Mouse (Mus musculus): ENCODE measurements around the gene Adam12. TPM values are rescaled to one million over a fixed set of nuclear protein-coding genes. Genes with fewer than 3 reads are reported as not detected.

The Adam12 gene
- polyA plus RNA-seq, 1 experiment from 2014 or later: 24.7 TPM

DNA sequence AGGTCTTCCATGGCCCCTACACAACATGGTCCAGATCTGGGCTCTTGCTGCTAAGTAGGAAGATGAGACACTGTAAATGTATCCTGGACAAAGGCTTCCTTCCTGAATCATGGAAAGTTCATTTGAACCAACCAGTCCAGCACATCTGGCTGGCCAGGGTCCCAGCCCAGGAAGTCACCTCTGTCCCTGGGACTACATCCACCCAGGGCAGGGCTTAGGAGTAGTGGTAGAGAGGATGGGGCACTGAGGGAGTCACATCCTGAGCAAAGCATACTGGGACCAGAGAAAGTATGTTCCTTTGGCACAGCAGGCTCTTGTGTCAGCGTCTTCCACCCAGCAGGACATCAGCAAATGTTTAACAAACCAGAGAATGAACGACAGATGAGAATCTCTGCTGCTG lies 306.2 kb downstream of the Adam12 start:
- DNase-seq (ENCODE audit: low spot score): no peak
- Histone ChIP-seq H3K36me3 (ENCODE audit: control insufficient read depth, insufficient read depth, low read length) (no peaks in the 10 kb centered on the region), H3K9ac (ENCODE audit: low read depth, low read length) (no peak overlapping the region)

DNA sequence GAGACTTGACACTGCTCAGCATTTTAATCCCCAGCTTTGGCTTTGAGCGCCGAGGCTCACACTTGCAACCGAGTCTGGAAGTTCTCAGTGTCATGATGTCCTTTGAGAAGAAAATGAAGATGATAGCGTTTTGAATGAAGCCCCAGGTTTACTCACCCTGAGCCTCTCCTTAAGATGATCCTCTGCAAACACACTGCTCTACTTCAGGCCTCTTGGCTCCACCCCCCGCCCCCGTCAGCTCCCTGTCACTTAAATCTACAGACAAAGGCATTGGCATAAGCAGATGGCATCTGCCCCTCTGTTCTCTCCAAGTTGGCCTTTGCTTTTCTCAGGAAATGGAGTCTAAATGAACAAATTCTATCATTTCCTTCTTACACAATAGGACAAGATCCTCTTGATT lies 308.0 kb downstream of the Adam12 start:
- H3K4me1 ChIP-seq (ENCODE audit: control insufficient read depth, insufficient read depth, low read length): no peaks in the 10 kb centered on the region
- H3K27ac ChIP-seq (replicated peaks; ENCODE audit: low read depth, low read length): no peak overlapping the region

More for the DNA sequence above, 306.2 kb downstream of the Adam12 start:
- 63% methylated on average over 2 of the region's 2 CpGs for WGBS
- no peak for ATAC-seq (ENCODE audit: low read depth)
- H3K27ac ChIP-seq (replicated peaks; ENCODE audit: low read depth, low read length): no peak overlapping the region
- no peaks in the 10 kb centered on the region for H3K4me1 ChIP-seq (ENCODE audit: control insufficient read depth, insufficient read depth, low read length)
- H3K4me2 ChIP-seq (ENCODE audit: low read depth, low read length): no peak overlapping the region
- no peaks in the 10 kb centered on the region for H3K27me3 ChIP-seq (replicated peaks; ENCODE audit: control insufficient read depth, insufficient read depth, low read length)
- no peaks in the 10 kb centered on the region for H3K9me3 ChIP-seq (ENCODE audit: control insufficient read depth, low read length)
- H3K4me3 ChIP-seq (ENCODE audit: low read depth, low read length): no peak overlapping the region

DNA sequence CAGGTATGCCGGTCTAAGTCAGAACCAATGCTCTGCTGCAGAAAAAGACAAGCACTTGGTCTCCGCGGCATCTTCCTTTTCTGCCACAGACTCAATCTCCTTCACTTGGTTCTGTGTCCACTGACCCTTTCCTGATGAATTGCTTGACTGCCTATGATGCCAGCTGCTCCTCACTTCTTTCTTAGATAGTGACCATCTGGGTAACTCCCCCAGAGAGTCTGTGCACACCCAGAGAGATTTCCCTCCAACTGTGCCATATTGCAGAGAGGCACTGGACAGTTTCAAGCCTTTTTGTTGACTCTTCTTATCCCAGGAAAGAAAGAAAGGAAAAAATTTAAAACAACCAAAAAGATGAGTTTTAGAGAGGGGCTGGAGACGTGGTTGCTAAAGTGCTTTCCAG lies 310.7 kb downstream of the Adam12 start:
- Histone ChIP-seq H3K4me1 (ENCODE audit: control insufficient read depth, insufficient read depth, low read length) (no peaks in the 10 kb centered on the region), H3K27ac (replicated peaks; ENCODE audit: low read depth, low read length) (no peak overlapping the region), H3K9me3 (ENCODE audit: control insufficient read depth, low read length) (no peaks in the 10 kb centered on the region), H3K4me2 (ENCODE audit: low read depth, low read length) (no peak overlapping the region), H3K36me3 (ENCODE audit: control insufficient read depth, insufficient read depth, low read length) (no peaks in the 10 kb centered on the region), H3K4me3 (ENCODE audit: low read depth, low read length) (no peak overlapping the region), H3K9ac (ENCODE audit: low read depth, low read length) (no peak overlapping the region), H3K27me3 (replicated peaks; ENCODE audit: control insufficient read depth, insufficient read depth, low read length) (no peaks in the 10 kb centered on the region)
- WGBS: 94% methylated on average over 4 of the region's 4 CpGs
- ATAC-seq (ENCODE audit: low read depth): no peak
- DNase-seq (ENCODE audit: low spot score): no peak

More for the DNA sequence above, 308.0 kb downstream of the Adam12 start:
- H3K9me3 ChIP-seq (ENCODE audit: control insufficient read depth, low read length): no peaks in the 10 kb centered on the region
- H3K9ac ChIP-seq (ENCODE audit: low read depth, low read length): no peak overlapping the region
- H3K4me3 ChIP-seq (ENCODE audit: low read depth, low read length): no peak overlapping the region
- no peaks in the 10 kb centered on the region for H3K27me3 ChIP-seq (replicated peaks; ENCODE audit: control insufficient read depth, insufficient read depth, low read length)
- DNase-seq (ENCODE audit: low spot score) (no peak), ATAC-seq (ENCODE audit: low read depth) (no peak)
- no peak overlapping the region for H3K4me2 ChIP-seq (ENCODE audit: low read depth, low read length)
- 68% methylated on average over 6 of the region's 6 CpGs for WGBS
- H3K36me3 ChIP-seq (ENCODE audit: control insufficient read depth, insufficient read depth, low read length): no peaks in the 10 kb centered on the region

DNA sequence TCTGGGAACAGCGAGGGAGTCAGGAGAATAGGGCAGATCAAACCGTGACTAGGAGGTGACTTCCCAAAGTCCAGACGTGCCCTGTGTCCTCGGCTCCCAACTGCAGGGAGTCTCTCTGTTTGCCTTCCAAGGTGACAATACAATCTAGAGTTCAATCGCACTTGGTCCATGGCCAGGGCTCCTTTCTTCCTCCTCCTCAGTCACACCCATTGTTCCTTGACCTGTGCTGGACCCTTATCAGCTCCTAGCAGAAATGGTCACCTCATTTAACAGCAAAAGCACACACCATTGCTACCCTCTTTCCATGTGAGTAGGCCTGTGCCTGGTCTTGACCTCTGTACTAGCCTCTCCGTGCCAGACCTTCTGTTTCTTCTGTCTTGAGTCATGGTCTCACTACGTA lies 311.2 kb downstream of the Adam12 start:
- Histone ChIP-seq H3K27ac (replicated peaks; ENCODE audit: low read depth, low read length) (no peak overlapping the region), H3K9me3 (ENCODE audit: control insufficient read depth, low read length) (no peaks in the 10 kb centered on the region), H3K4me2 (ENCODE audit: low read depth, low read length) (no peak overlapping the region), H3K36me3 (ENCODE audit: control insufficient read depth, insufficient read depth, low read length) (no peaks in the 10 kb centered on the region), H3K4me3 (ENCODE audit: low read depth, low read length) (no peak overlapping the region), H3K9ac (ENCODE audit: low read depth, low read length) (no peak overlapping the region), H3K27me3 (replicated peaks; ENCODE audit: control insufficient read depth, insufficient read depth, low read length) (no peaks in the 10 kb centered on the region), H3K4me1 (ENCODE audit: control insufficient read depth, insufficient read depth, low read length) (no peaks in the 10 kb centered on the region)
- ATAC-seq (ENCODE audit: low read depth) (no peak), DNase-seq (ENCODE audit: low spot score) (no peak)
- WGBS: 90% methylated on average over 7 of the region's 7 CpGs

DNA sequence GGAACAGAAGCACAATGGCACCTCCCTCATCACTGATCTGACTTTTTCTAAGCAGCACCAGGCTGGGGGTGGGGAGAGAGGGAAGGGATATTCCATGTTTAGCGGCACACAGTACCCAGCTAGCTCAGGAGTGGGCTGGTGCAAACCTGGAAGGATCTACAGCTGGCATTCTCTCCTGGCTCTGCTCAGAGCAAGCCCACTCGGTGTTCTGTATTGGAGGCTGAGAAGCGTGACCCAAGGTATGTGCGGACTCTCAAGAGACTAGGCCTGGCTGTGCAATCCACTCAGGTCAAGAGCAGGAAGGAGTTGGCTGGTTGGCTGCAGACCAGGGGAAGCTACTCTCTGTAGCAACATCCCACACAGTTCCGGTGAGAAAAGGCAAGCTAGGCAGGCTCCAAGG lies 312.0 kb downstream of the Adam12 start:
- Histone ChIP-seq H3K9me3 (ENCODE audit: control insufficient read depth, low read length) (no peaks in the 10 kb centered on the region), H3K4me2 (ENCODE audit: low read depth, low read length) (no peak overlapping the region), H3K4me1 (ENCODE audit: control insufficient read depth, insufficient read depth, low read length) (no peaks in the 10 kb centered on the region), H3K9ac (ENCODE audit: low read depth, low read length) (no peak overlapping the region), H3K27me3 (replicated peaks; ENCODE audit: control insufficient read depth, insufficient read depth, low read length) (no peaks in the 10 kb centered on the region), H3K27ac (replicated peaks; ENCODE audit: low read depth, low read length) (no peak overlapping the region), H3K36me3 (ENCODE audit: control insufficient read depth, insufficient read depth, low read length) (no peaks in the 10 kb centered on the region), H3K4me3 (ENCODE audit: low read depth, low read length) (no peak overlapping the region)
- WGBS: 85% methylated on average over 5 of the region's 5 CpGs
- ATAC-seq (ENCODE audit: low read depth) (no peak), DNase-seq (ENCODE audit: low spot score) (peak; percentile 30)

DNA sequence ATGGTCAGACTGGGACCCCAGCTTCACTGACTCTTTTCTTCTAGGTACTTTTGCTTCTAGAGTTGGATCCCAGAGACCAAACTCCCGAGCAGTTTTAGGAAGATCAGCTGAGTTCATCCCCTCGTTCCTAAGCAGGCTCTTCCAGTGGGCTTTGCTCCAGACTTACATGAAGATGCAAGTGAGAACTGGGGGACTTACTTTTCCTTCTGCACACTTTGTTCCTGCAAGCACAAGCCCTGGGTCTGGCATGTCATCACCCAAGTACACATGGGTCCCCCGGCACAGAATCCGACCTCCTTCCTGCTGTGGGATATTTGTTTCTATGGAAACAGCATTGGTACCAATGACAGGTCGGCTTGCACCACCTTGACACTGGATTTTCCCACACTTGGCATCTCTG lies 312.6 kb downstream of the Adam12 start:
- DNase-seq (ENCODE audit: low spot score) (no peak), ATAC-seq (ENCODE audit: low read depth) (no peak)
- Histone ChIP-seq H3K27ac (replicated peaks; ENCODE audit: low read depth, low read length) (no peak overlapping the region), H3K9ac (ENCODE audit: low read depth, low read length) (no peak overlapping the region), H3K27me3 (replicated peaks; ENCODE audit: control insufficient read depth, insufficient read depth, low read length) (no peaks in the 10 kb centered on the region), H3K36me3 (ENCODE audit: control insufficient read depth, insufficient read depth, low read length) (no peaks in the 10 kb centered on the region), H3K4me2 (ENCODE audit: low read depth, low read length) (no peak overlapping the region), H3K4me1 (ENCODE audit: control insufficient read depth, insufficient read depth, low read length) (no peaks in the 10 kb centered on the region), H3K9me3 (ENCODE audit: control insufficient read depth, low read length) (no peaks in the 10 kb centered on the region), H3K4me3 (ENCODE audit: low read depth, low read length) (no peak overlapping the region)
- WGBS: 72% methylated on average over 5 of the region's 5 CpGs

DNA sequence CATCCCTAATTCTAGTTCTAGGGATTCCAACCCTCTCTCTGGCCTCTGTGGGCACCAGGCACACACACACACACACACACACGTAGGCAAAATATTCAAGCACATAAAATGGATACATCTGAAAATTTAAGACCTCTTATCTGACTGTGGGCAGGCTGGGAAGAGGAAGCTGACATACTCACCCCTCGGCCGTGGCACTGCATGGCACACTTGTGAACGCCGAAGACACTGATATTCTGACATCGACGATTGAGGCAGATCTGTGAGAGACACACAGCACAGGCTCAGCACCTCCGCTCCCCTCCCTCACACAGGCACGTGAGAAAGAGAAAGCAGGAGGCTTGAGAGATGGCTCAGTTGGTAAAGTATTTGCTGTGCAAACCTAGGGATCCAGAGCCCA lies 315.7 kb downstream of the Adam12 start:
- Histone ChIP-seq H3K4me1 (ENCODE audit: control insufficient read depth, insufficient read depth, low read length) (no peaks in the 10 kb centered on the region), H3K9me3 (ENCODE audit: control insufficient read depth, low read length) (no peaks in the 10 kb centered on the region), H3K4me3 (ENCODE audit: low read depth, low read length) (no peak overlapping the region), H3K4me2 (ENCODE audit: low read depth, low read length) (no peak overlapping the region), H3K9ac (ENCODE audit: low read depth, low read length) (no peak overlapping the region), H3K27me3 (replicated peaks; ENCODE audit: control insufficient read depth, insufficient read depth, low read length) (no peaks in the 10 kb centered on the region), H3K36me3 (ENCODE audit: control insufficient read depth, insufficient read depth, low read length) (no peaks in the 10 kb centered on the region), H3K27ac (replicated peaks; ENCODE audit: low read depth, low read length) (no peak overlapping the region)
- no peak for DNase-seq (ENCODE audit: low spot score)
- WGBS: 90% methylated on average over 9 of the region's 9 CpGs
- no peak for ATAC-seq (ENCODE audit: low read depth)

DNA sequence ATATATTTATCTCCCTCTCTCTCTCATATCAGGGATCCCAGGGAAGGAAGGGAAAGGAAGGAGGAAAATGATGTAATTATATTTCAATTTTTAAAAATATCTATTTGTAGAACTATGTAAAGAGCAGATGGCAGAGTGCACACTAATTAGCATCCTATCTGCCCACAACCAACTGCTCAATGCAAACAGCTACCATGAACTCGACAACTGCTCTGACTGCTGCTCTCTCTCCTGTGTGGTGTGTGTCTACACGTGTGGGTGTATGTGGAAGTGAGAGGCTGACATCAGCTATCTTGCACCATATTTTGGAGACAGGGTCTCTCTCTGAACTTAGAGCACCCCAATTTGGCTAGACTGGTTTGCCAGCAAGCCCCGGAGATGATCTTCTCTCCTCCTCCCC lies 320.1 kb downstream of the Adam12 start:
- Histone ChIP-seq H3K9me3 (ENCODE audit: control insufficient read depth, low read length) (no peaks in the 10 kb centered on the region), H3K4me2 (ENCODE audit: low read depth, low read length) (no peak overlapping the region), H3K9ac (ENCODE audit: low read depth, low read length) (no peak overlapping the region), H3K27me3 (replicated peaks; ENCODE audit: control insufficient read depth, insufficient read depth, low read length) (no peaks in the 10 kb centered on the region), H3K4me3 (ENCODE audit: low read depth, low read length) (no peak overlapping the region), H3K4me1 (ENCODE audit: control insufficient read depth, insufficient read depth, low read length) (no peaks in the 10 kb centered on the region), H3K27ac (replicated peaks; ENCODE audit: low read depth, low read length) (no peak overlapping the region), H3K36me3 (ENCODE audit: control insufficient read depth, insufficient read depth, low read length) (no peaks in the 10 kb centered on the region)
- ATAC-seq (ENCODE audit: low read depth): no peak
- DNase-seq (ENCODE audit: low spot score): no peak
- 78% methylated on average over 3 of the region's 3 CpGs for WGBS

DNA sequence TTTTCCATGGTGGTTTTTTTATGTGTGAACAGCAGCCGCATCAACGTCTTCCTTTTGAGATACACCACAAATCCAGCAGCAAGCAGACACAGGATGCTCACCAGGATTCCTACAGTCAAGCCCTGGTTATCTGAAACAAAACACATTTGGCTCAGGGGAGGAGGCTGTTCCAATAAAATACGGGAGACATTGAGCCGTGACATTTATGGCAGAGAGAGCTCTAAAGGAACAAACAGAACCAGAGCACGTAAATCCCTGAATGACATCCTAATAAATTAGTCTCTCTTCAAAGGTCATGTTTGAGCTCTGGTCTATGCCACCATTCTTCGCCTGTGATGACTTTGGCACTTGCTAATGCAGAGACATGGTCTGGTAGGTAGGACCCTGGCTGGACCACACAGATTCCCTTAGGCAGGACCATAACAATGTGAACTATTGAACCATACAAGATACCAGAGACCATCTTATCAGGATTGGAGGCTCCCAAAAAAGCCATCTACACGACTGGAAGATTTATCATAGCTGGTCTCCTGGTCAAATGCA lies 322.0 kb downstream of the Adam12 start:
- no peak overlapping the region for H3K27ac ChIP-seq (replicated peaks; ENCODE audit: low read depth, low read length)
- no peak for ATAC-seq (ENCODE audit: low read depth)
- 0 out of 2 replicates have a peak, but pooled peaks cover 5% of the 10 kb centered on the region for H3K36me3 ChIP-seq (ENCODE audit: control insufficient read depth, insufficient read depth, low read length)
- H3K4me3 ChIP-seq (ENCODE audit: low read depth, low read length): no peak overlapping the region
- H3K9me3 ChIP-seq (ENCODE audit: control insufficient read depth, low read length): peaks cover 11% of the 10 kb centered on the region
- no peaks in the 10 kb centered on the region for H3K27me3 ChIP-seq (replicated peaks; ENCODE audit: control insufficient read depth, insufficient read depth, low read length)
- no peak overlapping the region for H3K9ac ChIP-seq (ENCODE audit: low read depth, low read length)
- H3K4me1 ChIP-seq (ENCODE audit: control insufficient read depth, insufficient read depth, low read length): no peaks in the 10 kb centered on the region
- no peak for DNase-seq (ENCODE audit: low spot score)
- WGBS: 77% methylated on average over 7 of the region's 7 CpGs
- no peak overlapping the region for H3K4me2 ChIP-seq (ENCODE audit: low read depth, low read length)
